Mouse (Mus musculus): ENCODE measurements around the gene Kctd17. TPM values are rescaled to one million over a fixed set of nuclear protein-coding genes. Genes with fewer than 3 reads are reported as not detected.

Kctd17 gene
- polyA plus RNA-seq, 1 experiment, result 259 TPM

- no peak for TF ChIP-seq CTCF (IDR thresholded peaks at IDR 0.05; ENCODE audit: borderline replicate concordance, extremely low read depth, insufficient read depth, insufficient read length)
- TF ChIP-seq POLR2A (IDR thresholded peaks at IDR 0.05; ENCODE audit: borderline replicate concordance, extremely low read depth, insufficient read depth, insufficient read length, poor library complexity, severe bottlenecking), result no peak
- DNase-seq (ENCODE audit: low read depth), result no peak
Measured at GRCm38 (mm10) chr15:78402423-78402822, 25.9 kb upstream of the Kctd17 start.

- TF ChIP-seq POLR2A (IDR thresholded peaks at IDR 0.05; ENCODE audit: borderline replicate concordance, extremely low read depth, insufficient read depth, insufficient read length, poor library complexity, severe bottlenecking) (no peak), CTCF (IDR thresholded peaks at IDR 0.05; ENCODE audit: borderline replicate concordance, extremely low read depth, insufficient read depth, insufficient read length) (no peak)
- DNase-seq (ENCODE audit: low read depth), result no peak
Measured at GRCm38 (mm10) chr15:78403301-78403741, 25.0 kb upstream of the Kctd17 start.

DNA sequence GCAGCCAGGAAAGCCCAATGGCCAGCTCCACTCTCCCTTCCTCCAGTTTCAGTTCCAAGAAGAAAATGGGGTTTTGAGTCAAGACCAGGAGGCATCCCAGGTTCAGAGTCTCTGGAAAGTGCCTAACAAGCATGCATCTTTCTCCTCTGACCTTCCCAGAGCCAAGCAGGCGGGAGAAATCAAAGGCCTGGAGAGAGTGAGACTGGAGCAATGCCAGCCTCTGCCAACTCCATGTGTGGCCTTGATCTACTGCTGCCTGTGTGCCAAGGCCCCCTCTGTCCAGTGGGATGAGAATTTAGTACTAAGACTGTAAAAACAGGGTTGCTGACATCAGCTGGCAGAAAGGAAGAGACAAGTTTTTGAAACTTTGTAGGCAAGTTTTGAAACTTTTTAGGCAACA lies 24.5 kb upstream of the Kctd17 start:
- DNase-seq (ENCODE audit: low read depth), result peak; percentile 81
- TF ChIP-seq POLR2A (IDR thresholded peaks at IDR 0.05; ENCODE audit: borderline replicate concordance, extremely low read depth, insufficient read depth, insufficient read length, poor library complexity, severe bottlenecking) (no peak), CTCF (IDR thresholded peaks at IDR 0.05; ENCODE audit: borderline replicate concordance, extremely low read depth, insufficient read depth, insufficient read length) (no peak)

DNA sequence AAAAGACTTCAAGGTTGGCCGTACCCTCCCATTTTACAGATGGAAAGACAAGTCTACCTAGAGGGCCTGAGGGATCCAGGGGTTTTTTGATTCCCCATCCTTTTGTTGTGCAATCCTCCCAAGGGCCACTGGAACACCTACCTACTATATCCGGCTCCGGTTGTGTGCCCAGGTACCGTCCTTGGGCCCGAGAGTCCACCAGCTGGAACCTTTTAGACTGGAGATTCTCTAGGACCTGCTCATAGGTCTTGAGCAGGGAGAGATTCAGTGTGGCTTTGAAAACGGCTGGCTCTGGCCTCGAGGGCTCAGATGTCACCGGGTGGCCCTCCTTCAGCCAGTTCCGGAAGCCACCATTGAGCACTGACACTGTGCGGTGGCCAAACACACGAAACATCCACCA lies 23.3 kb upstream of the Kctd17 start:
- TF ChIP-seq POLR2A (IDR thresholded peaks at IDR 0.05; ENCODE audit: borderline replicate concordance, extremely low read depth, insufficient read depth, insufficient read length, poor library complexity, severe bottlenecking) (no peak), CTCF (IDR thresholded peaks at IDR 0.05; ENCODE audit: borderline replicate concordance, extremely low read depth, insufficient read depth, insufficient read length) (no peak)
- DNase-seq (ENCODE audit: low read depth), result no peak

- TF ChIP-seq CTCF (IDR thresholded peaks at IDR 0.05; ENCODE audit: borderline replicate concordance, extremely low read depth, insufficient read depth, insufficient read length) (no peak), POLR2A (IDR thresholded peaks at IDR 0.05; ENCODE audit: borderline replicate concordance, extremely low read depth, insufficient read depth, insufficient read length, poor library complexity, severe bottlenecking) (0 out of 2 replicates have a peak, but pooled peaks have one; percentile 14)
- DNase-seq (ENCODE audit: low read depth), result peak; percentile 97
Measured at GRCm38 (mm10) chr15:78405517-78406211, 22.7 kb upstream of the Kctd17 start, which contains the start of gene Tst. Gene Tst (minus strand): TSS chr15:78405907.

DNA sequence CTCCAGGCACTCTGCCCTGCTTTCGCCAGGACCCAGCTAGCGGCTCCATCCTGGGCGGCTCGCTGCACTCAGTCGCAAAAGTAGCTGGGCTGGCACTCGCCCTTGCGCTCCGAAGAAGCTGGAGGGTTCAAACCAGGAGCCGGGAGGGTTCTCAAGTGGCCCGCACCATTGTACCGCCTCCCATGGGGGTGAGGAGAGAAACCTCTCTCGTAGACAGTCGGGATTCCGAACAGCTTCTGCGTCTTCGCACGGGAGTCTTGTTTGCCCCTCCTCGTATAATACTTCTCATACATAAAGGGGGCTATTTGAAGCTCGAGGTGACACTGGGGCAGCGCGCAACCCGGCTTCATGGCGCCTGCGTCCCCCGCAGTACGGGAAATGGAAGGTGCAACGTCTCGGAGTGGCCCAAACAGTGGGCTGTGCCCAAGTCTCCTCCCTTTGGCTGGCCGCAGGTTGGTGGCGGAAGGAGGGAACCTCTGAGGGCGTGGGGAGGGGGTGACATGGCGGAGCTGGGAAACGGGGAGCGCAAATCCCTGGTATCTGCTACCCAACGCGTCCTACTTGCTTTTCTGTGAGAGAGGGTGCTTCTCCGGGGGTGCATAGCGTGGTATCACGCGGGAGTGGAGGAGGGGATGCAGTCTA lies 21.9 kb upstream of the Kctd17 start, which contains the start of gene Mpst:
Gene Mpst (plus strand): TSS at position 124 of the 642 bp plus-strand sequence.
- no peak for TF ChIP-seq CTCF (IDR thresholded peaks at IDR 0.05; ENCODE audit: borderline replicate concordance, extremely low read depth, insufficient read depth, insufficient read length)
- TF ChIP-seq POLR2A (IDR thresholded peaks at IDR 0.05; ENCODE audit: borderline replicate concordance, extremely low read depth, insufficient read depth, insufficient read length, poor library complexity, severe bottlenecking), result peak; percentile 38; the same call in 1 of the 2 replicates
- DNase-seq (ENCODE audit: low read depth), result peak; percentile 95

DNA sequence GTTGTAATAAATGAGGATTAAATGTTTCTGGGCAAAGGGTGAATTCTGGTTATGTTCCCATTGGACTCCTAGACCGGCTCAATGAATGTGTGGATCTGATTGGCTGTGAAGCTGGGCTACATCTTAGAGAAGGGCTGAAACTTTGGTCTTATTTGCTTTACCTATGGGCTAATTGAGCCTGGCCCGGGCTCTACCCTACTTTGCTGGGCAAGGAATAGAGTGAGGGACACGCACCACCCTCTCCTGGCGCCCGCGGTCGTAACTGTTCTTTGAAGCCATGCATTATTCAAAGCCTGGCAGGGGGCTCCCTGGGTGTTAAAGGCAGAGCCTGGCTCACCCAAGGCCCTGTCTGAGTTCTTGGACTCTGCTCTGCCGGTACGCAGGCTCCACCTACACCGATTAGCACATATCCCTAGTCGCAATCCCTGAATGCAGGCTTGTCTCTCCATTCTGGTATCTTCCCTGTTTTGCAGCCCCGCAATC lies 18.8 kb upstream of the Kctd17 start:
- peak; percentile 4 for DNase-seq (ENCODE audit: low read depth)
- TF ChIP-seq POLR2A (IDR thresholded peaks at IDR 0.05; ENCODE audit: borderline replicate concordance, extremely low read depth, insufficient read depth, insufficient read length, poor library complexity, severe bottlenecking) (no peak), CTCF (IDR thresholded peaks at IDR 0.05; ENCODE audit: borderline replicate concordance, extremely low read depth, insufficient read depth, insufficient read length) (no peak)

- TF ChIP-seq POLR2A (IDR thresholded peaks at IDR 0.05; ENCODE audit: borderline replicate concordance, extremely low read depth, insufficient read depth, insufficient read length, poor library complexity, severe bottlenecking) (no peak), CTCF (IDR thresholded peaks at IDR 0.05; ENCODE audit: borderline replicate concordance, extremely low read depth, insufficient read depth, insufficient read length) (no peak)
- DNase-seq (ENCODE audit: low read depth), result no peak
Measured at GRCm38 (mm10) chr15:78413083-78413718, 15.2 kb upstream of the Kctd17 start.

GRCm38 (mm10) chr15:78413719-78414117 lies 14.6 kb upstream of the Kctd17 start:
- TF ChIP-seq POLR2A (IDR thresholded peaks at IDR 0.05; ENCODE audit: borderline replicate concordance, extremely low read depth, insufficient read depth, insufficient read length, poor library complexity, severe bottlenecking) (no peak), CTCF (IDR thresholded peaks at IDR 0.05; ENCODE audit: borderline replicate concordance, extremely low read depth, insufficient read depth, insufficient read length) (no peak)

DNA sequence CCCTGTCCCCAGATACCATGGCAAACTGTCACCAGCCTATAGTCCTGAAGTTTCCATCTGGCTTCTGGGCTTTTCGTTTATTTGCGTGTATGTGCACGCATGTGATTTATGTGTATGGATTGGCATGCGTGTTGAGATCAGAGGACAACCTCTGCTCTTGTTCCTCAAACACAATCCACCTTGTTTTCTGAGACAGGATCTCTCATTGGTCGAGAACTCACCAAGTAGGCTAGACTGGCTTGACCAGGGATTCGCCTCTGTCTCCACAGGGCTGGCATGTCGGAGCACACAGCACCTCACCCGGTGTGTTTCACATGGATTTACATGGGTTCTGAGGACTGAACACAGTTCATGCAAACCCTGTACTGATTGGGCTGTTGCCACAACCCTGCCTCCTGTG lies 14.2 kb upstream of the Kctd17 start:
- DNase-seq (ENCODE audit: low read depth), result no peak
- TF ChIP-seq POLR2A (IDR thresholded peaks at IDR 0.05; ENCODE audit: borderline replicate concordance, extremely low read depth, insufficient read depth, insufficient read length, poor library complexity, severe bottlenecking) (no peak), CTCF (IDR thresholded peaks at IDR 0.05; ENCODE audit: borderline replicate concordance, extremely low read depth, insufficient read depth, insufficient read length) (no peak)

More at GRCm38 (mm10) chr15:78413719-78414117, 14.6 kb upstream of the Kctd17 start:
- DNase-seq (ENCODE audit: low read depth), result no peak

GRCm38 (mm10) chr15:78416937-78417336 lies 11.4 kb upstream of the Kctd17 start:
- TF ChIP-seq CTCF (IDR thresholded peaks at IDR 0.05; ENCODE audit: borderline replicate concordance, extremely low read depth, insufficient read depth, insufficient read length) (no peak), POLR2A (IDR thresholded peaks at IDR 0.05; ENCODE audit: borderline replicate concordance, extremely low read depth, insufficient read depth, insufficient read length, poor library complexity, severe bottlenecking) (no peak)

More at GRCm38 (mm10) chr15:78416937-78417336, 11.4 kb upstream of the Kctd17 start:
- no peak for DNase-seq (ENCODE audit: low read depth)
